Mouse (Mus musculus) liver, embryonic 14.5 days (tissue): ENCODE data around the gene Pcsk5.

Experiments
- CTCF ChIP-seq: IDR thresholded peaks from 2 replicates; pipeline ENCODE4 v1.5.1; 2016; ENCODE audit warnings: antibody characterized with exemption, low read depth, control low read depth
- EP300 ChIP-seq: IDR thresholded peaks from 2 replicates; pipeline ENCODE4 v1.6.1; 2016; ENCODE audit warnings: antibody characterized with exemption, low read depth

DNA sequence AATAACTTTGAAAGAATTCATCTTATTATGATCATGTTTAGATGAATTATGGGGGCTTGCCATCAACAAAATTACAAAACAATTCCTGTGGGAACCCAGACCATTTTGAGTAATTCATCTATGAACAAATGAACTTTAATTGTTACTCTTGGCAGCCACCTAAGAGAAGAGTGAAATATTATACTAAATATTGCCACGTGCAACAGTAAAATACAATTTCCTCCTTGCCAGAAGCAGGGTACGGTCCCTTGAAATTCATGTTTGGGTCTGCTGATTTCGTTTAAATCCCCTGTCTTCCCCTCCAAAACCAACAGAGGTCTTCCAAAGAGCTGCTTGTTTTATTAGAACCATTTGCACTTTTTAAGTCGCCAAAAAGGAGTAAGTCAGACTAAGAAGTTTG is 221.8 kb downstream of the Pcsk5 start:
- TF ChIP-seq EP300 (no peak), CTCF (no peak)
